Comparison of ENCODE assay signal across 14 mouse cellular contexts in the genomic region with DNA sequence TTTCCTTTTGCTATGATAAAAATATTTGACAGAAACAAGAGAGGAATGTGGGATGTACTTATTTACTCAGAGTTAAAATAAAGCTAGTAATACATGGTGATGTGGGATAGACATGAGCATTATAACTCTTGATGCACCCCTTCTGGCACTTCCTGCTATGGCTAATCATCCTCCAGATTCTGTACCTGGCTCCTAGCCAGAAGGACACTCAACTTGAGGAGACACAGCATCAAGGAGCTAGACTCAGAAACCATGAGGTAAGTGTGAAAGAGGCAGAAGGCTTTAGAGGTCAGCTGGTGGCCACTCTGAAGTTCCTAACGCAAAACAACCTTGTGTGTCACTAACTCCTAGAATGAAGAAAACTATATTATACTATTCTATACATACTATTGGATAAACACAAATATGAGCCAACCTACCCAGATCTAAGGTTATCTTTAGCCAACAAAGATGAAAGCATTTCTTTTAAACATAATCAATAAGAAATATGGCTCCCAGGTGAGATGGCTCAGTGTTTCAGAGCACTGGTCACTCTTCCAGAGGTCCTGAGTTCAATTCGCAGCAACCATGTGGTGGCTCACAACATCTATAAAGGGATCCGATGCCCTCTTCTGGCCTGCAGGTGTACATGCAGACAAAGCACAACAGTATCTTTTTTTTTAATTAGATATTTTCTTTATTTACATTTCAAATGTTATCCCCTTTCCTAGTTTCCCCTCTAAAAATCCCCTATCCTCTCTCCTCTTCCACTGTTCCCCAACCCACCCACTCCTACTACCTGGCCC. TPM values are rescaled to one million over a fixed set of nuclear protein-coding genes. Genes with fewer than 3 reads are reported as not detected.
DNase-seq lines count a peak whose midpoint lies in the region; ATAC-seq and TF ChIP-seq lines count a peak whose summit lies in the region.
"Had no signal": no experiment of that assay in that cellular context is flagged by ENCODE, and none has a peak within 500 bp of the region (broad histone marks: within the 10 kb centered on the region; RNA-seq: fewer than 3 reads in every experiment).

No protein-coding gene starts in this region.

- H3K27me3 ChIP-seq in liver, embryonic 12.5 days (replicated peaks), result no peaks in the 10 kb centered on the region

- H3K9ac ChIP-seq in liver, embryonic 12.5 days, result no peak overlapping the region

- WGBS in liver, embryonic 12.5 days (ENCODE audit: insufficient replicate concordance), result 40% methylated on average over 3 of the region's 3 CpGs

- no peak overlapping the region for H3K4me3 ChIP-seq in liver, embryonic 12.5 days
- H3K4me3 ChIP-seq in cortical plate, adult 2 months (ENCODE audit: insufficient read depth, low read length), result no peak overlapping the region

- no peak overlapping the region for H3K27ac ChIP-seq in liver, embryonic 12.5 days
- no peak overlapping the region for H3K27ac ChIP-seq in cortical plate, adult 2 months (ENCODE audit: insufficient read depth, low read length)

- TF ChIP-seq POLR2A in cortical plate, adult 2 months (IDR thresholded peaks at IDR 0.05; ENCODE audit: extremely low read depth, insufficient read depth, low read length), result no peak

- DNase-seq in liver, result peak; percentile 22
- peak; percentile 24 for DNase-seq in ES-CJ7 (ENCODE audit: low read depth, low spot score)
- peak; percentile 22 for DNase-seq in naive thymus-derived CD4-positive, alpha-beta T cell, adult 2 months (ENCODE audit: low read depth)
- DNase-seq in spleen, postnatal 36 days (ENCODE audit: low spot score in 2 of 2), result no peak
- no peak for DNase-seq in urinary bladder, adult 18-20 months (ENCODE audit: low spot score in 2 of 2)
- no peak for DNase-seq in lung, postnatal 14 days
- DNase-seq: cerebellum, adult 9-11 months had no signal

- ATAC-seq in liver, embryonic 12.5 days, result no peak
- ATAC-seq: forebrain, embryonic 16.5 days; midbrain, embryonic 16.5 days had no signal

- H3K4me1 ChIP-seq in liver, embryonic 12.5 days, result peaks cover 6% of the 10 kb centered on the region
- H3K4me1 ChIP-seq in cortical plate, adult 2 months (ENCODE audit: control insufficient read depth, insufficient read depth, low read length), result no peaks in the 10 kb centered on the region

- H3K9me3 ChIP-seq in liver, embryonic 12.5 days (replicated peaks), result no peaks in the 10 kb centered on the region

- no peaks in the 10 kb centered on the region for H3K36me3 ChIP-seq in liver, embryonic 12.5 days

- TF ChIP-seq CTCF in cortical plate, adult 2 months (IDR thresholded peaks at IDR 0.05; ENCODE audit: extremely low read depth, insufficient read depth, low read length), result 0 out of 2 replicates have a peak, but pooled peaks have one; percentile 6

- H3K4me2 ChIP-seq in liver, embryonic 12.5 days, result no peak overlapping the region

RNA-seq across cellular contexts. Expression of a gene that starts 10.6 kb away (rescaled TPM):
- polyA plus RNA-seq in liver, embryonic 12.5 days (2016; fragmentation: Nextera tagmentation; extraction: Ambion mirVana), result not detected in 2 replicates
- not detected in 2 replicates for polyA plus RNA-seq in cortical plate, adult 2 months (2012; rRNA removed)
- polyA plus RNA-seq: forebrain, embryonic 16.5 days; lung, embryonic 16.5 days; midbrain, embryonic 16.5 days; small intestine, adult 2 months had no signal

RNA-seq across cellular contexts. Expression of a gene that starts 14.5 kb away (rescaled TPM):
- 54.8 and 55.2 TPM in 2 replicates for polyA plus RNA-seq in liver, embryonic 12.5 days (2016; fragmentation: Nextera tagmentation; extraction: Ambion mirVana)
- 26.8 and 27.2 TPM in 2 replicates for polyA plus RNA-seq in cortical plate, adult 2 months (2012; rRNA removed)

RNA-seq across cellular contexts. Expression of a gene that starts 22.8 kb away (rescaled TPM):
- polyA plus RNA-seq in liver, embryonic 12.5 days (2016; fragmentation: Nextera tagmentation; extraction: Ambion mirVana), result not detected in 2 replicates
- not detected in 2 replicates for polyA plus RNA-seq in cortical plate, adult 2 months (2012; rRNA removed)
- polyA plus RNA-seq: embryonic facial prominence, embryonic 14.5 days; forebrain, embryonic 16.5 days; lung, embryonic 16.5 days; midbrain, embryonic 16.5 days; small intestine, adult 2 months had no signal

Comparison
In these comparisons a context has a peak if more than half of its experiments do, and no peak if none do; other contexts are left out.
1. DNase-seq: peak in liver (single experiment), ES-CJ7 (single experiment) and naive thymus-derived CD4-positive, alpha-beta T cell, adult 2 months (single experiment); none in spleen, postnatal 36 days (0 of 2), urinary bladder, adult 18-20 months (0 of 2) and lung, postnatal 14 days (single experiment).